Mouse (Mus musculus) megakaryocyte progenitor cell, adult 5-6 weeks (primary cell): Measurements from ENCODE around the gene Zfp706. TPM values are rescaled to one million over a fixed set of nuclear protein-coding genes. Genes with fewer than 3 reads are reported as not detected.
"Not testable (repeated sequence)": the region's sequence is repeated elsewhere in the genome, so short reads cannot be mapped to it uniquely, and the experiment has no call there.

Source experiments
- ATAC-seq: replicated peaks from 2 replicates; pipeline ENCODE4 v1.8.0; 2016; ENCODE audit warnings: mild to moderate bottlenecking, moderate TSS enrichment, inconsistent platforms; ENCODE audit not compliant: poor library complexity
- total RNA-seq, 2 experiments: library from RNA; stranded (forward) in 1 of 2; stranded (reverse) in 1 of 2; fragments of 157-497, 149-512 nt in 1 of 2; fragments of 200-1000 nt in 1 of 2; gene quantifications; 2 replicates each; pipeline versions ENCODE4 v1.2.3 to v1.2.4; 2015 to 2017

Gene Zfp706
- total RNA-seq, 2 experiments from 2014 or later = 95.9 to 403 TPM

GRCm38 (mm10) chr15:37011316-37011715 lies 3.7 kb upstream of the Zfp706 start:
- ATAC-seq = no peak

GRCm38 (mm10) chr15:37008546-37008945 lies 973 bp upstream of the Zfp706 start:
- no peak for ATAC-seq

- no peak for ATAC-seq
Measured at GRCm38 (mm10) chr15:37007959-37008419, 416 bp upstream of the Zfp706 start.

GRCm38 (mm10) chr15:37006475-37007164 lies 953 bp downstream of the Zfp706 start:
- peak; percentile 17 for ATAC-seq

GRCm38 (mm10) chr15:37005793-37006474 lies 1.6 kb downstream of the Zfp706 start:
- no peak for ATAC-seq

- ATAC-seq = no peak
Measured at GRCm38 (mm10) chr15:37004858-37005257, 2.7 kb downstream of the Zfp706 start.

- no peak for ATAC-seq
Measured at GRCm38 (mm10) chr15:37002276-37002675, 5.3 kb downstream of the Zfp706 start.

GRCm38 (mm10) chr15:36999602-37000001 lies 8.0 kb downstream of the Zfp706 start:
- ATAC-seq = not testable (repeated sequence)

- ATAC-seq = no peak
Measured at GRCm38 (mm10) chr15:36995166-36995565, 12.4 kb downstream of the Zfp706 start.

- no peak for ATAC-seq
Measured at GRCm38 (mm10) chr15:36994665-36995064, 12.9 kb downstream of the Zfp706 start.

- ATAC-seq = no peak
Measured at GRCm38 (mm10) chr15:36993435-36994178, 14.0 kb downstream of the Zfp706 start.

GRCm38 (mm10) chr15:36991353-36991752 lies 16.2 kb downstream of the Zfp706 start:
- no peak for ATAC-seq

GRCm38 (mm10) chr15:36989922-36990321 lies 17.7 kb downstream of the Zfp706 start:
- ATAC-seq = no peak

GRCm38 (mm10) chr15:36988718-36989115 lies 18.9 kb downstream of the Zfp706 start:
- peak; percentile 42; the same call in 1 of the 2 replicates for ATAC-seq

GRCm38 (mm10) chr15:36987976-36988717 lies 19.4 kb downstream of the Zfp706 start:
- no peak; the same call in 1 of the 2 replicates for ATAC-seq

GRCm38 (mm10) chr15:36987211-36987877 lies 20.2 kb downstream of the Zfp706 start:
- ATAC-seq = 0 out of 2 replicates have a peak, but pooled peaks have one; percentile 39

- ATAC-seq = no peak
Measured at GRCm38 (mm10) chr15:36985567-36985925, 22.0 kb downstream of the Zfp706 start.

GRCm38 (mm10) chr15:36984921-36985566 lies 22.5 kb downstream of the Zfp706 start:
- ATAC-seq = no peak

- ATAC-seq = no peak
Measured at GRCm38 (mm10) chr15:36983455-36983854, 24.1 kb downstream of the Zfp706 start.

GRCm38 (mm10) chr15:36980238-36980637 lies 27.3 kb downstream of the Zfp706 start:
- ATAC-seq = peak; percentile 23; the same call in 1 of the 2 replicates
